Mouse (Mus musculus) testis, adult 2 months (tissue): ENCODE results near the gene Tet2.

Experiments
- CTCF ChIP-seq: fragments of 200-500 bp; IDR thresholded peaks from 2 replicates; pipeline ENCODE4 v1.5.1; 2012; ENCODE audit warnings: low read depth, mild to moderate bottlenecking, inconsistent platforms, low read length, moderate library complexity; ENCODE audit not compliant: control insufficient read depth, insufficient read depth, insufficient replicate concordance
- POLR2A ChIP-seq: fragments of 200-500 bp; IDR thresholded peaks from 2 replicates; pipeline ENCODE4 v1.6.1; 2012; ENCODE audit warnings: low read depth, mild to moderate bottlenecking, inconsistent platforms, low read length, moderate library complexity; ENCODE audit not compliant: control insufficient read depth

- TF ChIP-seq CTCF, result no peak
- no peak for TF ChIP-seq POLR2A
These were observed 36.1 kb downstream of the Tet2 start for GRCm38 (mm10) chr3:133508881-133509280.
